Mouse (Mus musculus) E14TG2a.4 (cell line): ENCODE measurements around the gene Ppt2.

Source experiments
- CTCF ChIP-seq: conservative IDR thresholded peaks from 2 replicates; pipeline ENCODE4 v1.5.1; 2014; ENCODE audit warnings: low read length
- POU5F1 ChIP-seq: IDR thresholded peaks from 2 replicates; pipeline ENCODE4 v1.6.1; 2014; ENCODE audit warnings: low read length, borderline replicate concordance

DNA sequence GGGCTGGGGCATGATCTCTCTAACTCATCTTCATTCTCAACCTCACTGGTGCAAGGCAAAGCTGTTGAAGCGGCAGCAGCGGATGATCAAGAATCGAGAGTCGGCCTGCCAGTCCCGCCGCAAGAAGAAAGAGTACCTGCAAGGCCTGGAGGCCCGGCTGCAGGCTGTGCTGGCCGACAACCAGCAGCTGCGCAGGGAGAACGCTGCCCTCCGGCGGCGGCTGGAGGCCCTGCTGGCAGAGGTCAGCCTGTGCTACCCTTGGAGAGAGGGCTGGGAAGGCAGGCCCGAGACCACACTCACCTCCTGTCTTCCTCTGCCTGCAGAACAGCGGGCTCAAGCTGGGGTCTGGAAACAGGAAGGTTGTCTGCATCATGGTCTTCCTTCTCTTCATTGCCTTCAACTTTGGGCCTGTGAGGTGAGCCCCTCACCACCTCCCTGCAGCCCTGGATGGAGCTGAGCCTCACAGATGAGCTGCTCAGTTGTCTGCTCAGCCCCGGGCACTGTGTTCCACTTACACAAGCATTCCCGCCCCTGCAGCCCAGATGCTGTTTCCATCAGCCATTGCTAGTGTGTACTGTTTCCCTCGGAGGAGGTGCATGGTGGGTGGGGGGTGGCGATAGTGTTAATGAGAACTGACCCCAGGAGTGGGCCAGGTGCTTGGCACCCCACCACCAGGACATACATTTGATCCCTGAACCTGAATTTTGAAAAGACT lies 23.4 kb upstream of the Ppt2 start:
- TF ChIP-seq CTCF (0 out of 2 replicates have a peak, but pooled peaks have one; percentile 2), POU5F1 (no peak)
